Mouse (Mus musculus) megakaryocyte-erythroid progenitor cell, adult 5-6 weeks (primary cell): ENCODE measurements around the gene Pdgfb. TPM values are rescaled to one million over a fixed set of nuclear protein-coding genes. Genes with fewer than 3 reads are reported as not detected.

ENCODE experiments used
- ATAC-seq: replicated peaks from 2 replicates; pipeline ENCODE4 v1.8.0; 2016; ENCODE audit warnings: mild to moderate bottlenecking, inconsistent platforms; ENCODE audit not compliant: severe bottlenecking, poor library complexity, low FRiP score, low TSS enrichment
- total RNA-seq, 2 experiments: library from RNA; stranded (forward) in 1 of 2; stranded (reverse) in 1 of 2; fragments of 200-1000, 215-1000 nt in 1 of 2; fragments of >200 nt in 1 of 2; fragmentation: Nextera tagmentation in 1 of 2; gene quantifications; 2 replicates each; pipeline ENCODE4 v1.2.3; 2014 to 2017

Gene Pdgfb
- total RNA-seq, 2 experiments from 2014 or later, result 0.39 TPM; not detected in 1

DNA sequence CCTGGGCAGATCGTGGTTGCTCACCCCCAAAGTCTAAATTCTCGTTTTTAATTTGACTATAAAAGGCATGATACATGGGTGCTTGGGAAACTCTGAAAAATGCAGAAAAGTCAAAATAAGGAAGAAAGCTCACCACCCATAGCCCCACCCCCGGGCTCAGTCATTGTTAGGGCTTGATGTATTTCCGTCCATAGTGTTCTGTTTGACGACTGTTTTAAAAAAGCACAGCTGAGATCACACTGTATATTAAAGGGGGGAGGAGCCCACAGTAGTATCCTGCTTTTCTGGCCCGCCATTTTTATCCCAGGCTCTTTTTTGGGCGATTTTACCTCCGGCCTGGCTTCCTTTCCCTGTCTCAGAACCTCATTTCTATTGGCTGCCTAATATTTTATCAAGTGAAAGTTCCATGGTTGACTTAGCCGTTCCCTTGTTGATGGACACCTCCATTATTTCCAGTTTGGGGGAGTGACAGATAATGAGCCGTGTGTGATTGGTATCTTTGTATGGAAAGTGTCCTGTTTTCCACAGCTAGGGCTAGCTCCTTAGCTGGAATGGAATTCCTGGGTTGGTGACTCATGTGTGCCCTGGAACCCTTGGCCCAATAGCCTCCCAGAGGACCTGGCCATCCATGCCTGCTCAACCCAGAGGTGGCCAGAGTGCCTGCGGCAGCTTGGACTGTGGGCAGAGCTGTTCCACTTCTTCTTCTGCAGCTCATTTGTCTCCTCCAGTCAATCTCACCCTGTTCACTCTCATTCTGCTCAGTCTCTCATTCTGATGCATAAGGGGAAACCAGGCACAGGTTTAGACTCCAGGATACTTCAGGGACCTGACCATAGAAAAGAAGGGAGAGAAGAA lies 22.7 kb upstream of the Pdgfb start:
- ATAC-seq, result no peak

- no peak for ATAC-seq
These were observed 20.6 kb upstream of the Pdgfb start for GRCm38 (mm10) chr15:80035341-80035885.

GRCm38 (mm10) chr15:80034913-80035312 lies 20.1 kb upstream of the Pdgfb start:
- no peak for ATAC-seq

DNA sequence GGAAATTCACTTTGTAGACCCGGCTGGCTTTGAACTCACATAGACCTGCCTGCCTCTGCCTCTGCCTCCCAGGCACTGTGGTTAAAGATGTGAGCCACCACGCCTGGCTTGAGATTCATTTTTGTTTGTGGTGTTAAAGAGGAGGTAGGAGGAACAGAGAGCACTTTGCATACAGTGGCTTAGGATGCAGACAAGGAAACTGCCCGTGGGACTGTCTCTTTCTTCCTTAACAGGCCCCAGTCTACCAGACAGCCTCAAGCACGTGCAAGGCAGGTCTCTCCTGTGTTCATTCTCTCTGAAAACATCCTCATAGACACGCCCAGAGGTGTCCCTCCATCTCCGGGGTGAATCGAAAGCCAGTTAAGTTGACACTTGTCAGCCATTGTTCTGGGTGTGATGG lies 19.6 kb upstream of the Pdgfb start:
- no peak for ATAC-seq

DNA sequence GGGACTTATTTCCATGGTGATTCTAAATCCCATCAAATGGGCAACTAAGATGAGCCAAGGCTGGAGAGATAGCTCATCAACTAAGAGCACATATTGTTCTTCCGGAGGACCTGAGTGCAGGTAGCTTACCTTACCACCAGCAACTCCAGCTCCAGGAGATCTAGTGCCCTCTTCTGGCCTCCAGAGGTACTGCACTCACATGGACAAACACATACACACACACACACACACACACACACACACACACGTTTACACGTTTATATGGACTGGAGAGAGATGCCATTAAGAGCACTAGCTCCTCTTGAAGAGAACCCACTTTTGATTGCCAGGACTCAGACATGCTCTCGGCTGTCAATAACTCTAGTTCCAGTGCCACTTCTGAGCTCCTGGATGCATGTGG lies 16.4 kb upstream of the Pdgfb start:
- ATAC-seq, result no peak

DNA sequence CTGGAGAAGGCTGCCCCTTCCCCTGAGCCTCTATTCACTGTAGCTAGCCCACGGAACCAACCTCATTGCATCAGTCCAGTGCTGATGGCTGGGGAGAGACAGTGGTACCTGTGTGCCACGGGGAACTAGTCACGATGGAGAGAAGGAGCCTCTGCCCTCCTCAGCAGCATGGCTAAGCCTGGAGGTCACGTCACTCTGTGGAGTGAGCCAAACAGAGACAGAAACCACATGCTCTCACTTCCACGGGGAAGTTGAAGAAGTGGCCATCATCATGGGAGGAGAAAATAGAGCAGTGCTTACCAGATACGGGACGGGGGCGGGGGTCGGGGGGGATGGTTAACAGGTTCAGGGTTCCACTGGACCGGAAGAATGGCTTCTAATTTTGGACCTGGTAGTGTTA lies 15.6 kb upstream of the Pdgfb start:
- ATAC-seq, result no peak

GRCm38 (mm10) chr15:80028862-80029261 lies 14.1 kb upstream of the Pdgfb start:
- ATAC-seq, result no peak

DNA sequence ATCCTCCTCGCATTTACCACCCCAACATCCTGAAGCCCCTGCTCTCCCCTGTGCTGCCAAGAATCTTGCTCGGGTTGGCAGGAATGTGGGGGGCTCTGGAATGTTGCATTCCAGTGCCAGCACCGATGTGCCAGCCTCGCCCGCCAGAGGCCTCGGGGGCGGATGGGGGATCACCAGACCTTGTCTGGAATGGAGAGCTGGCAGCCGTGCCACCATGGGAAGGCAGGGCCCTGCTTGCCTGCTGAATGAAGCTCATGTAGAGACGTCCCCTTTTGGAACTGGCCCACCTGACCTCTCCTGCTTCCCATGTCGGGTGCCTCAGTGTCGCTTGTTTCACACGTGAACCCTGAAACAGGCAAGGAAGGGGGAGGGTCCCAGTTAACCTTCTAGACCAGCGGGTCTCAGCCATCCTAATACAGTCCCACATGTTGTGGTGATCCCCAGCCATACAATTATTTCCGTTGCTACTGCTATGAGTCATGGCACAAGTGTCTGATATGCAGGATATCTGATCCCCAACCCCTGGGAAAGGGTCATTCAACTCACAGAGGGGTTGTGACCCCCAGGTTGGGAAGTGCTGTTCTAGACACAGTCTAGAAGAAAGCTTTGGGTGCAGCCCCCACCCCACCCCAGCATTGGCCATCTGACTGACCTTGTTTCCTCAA lies 12.0 kb upstream of the Pdgfb start:
- ATAC-seq, result no peak

DNA sequence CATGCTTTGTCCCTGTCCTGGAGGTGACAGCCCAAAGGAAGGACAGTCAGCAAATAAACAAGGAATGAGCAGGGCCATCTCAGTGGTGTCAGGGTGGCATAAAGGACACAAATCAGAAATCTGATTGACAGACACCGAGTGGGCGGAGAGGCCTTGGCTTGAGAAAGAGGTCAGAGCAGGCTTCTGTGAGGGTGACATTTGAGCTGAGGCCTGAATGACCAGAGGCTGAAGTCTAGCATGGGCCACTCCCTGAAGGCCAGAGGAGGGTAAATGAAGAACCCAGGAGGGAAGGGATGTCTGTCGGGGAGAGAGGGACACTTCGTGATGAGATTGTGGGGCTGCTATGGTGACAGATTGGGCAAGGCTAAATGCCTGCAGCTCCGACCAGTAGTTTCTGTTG lies 11.3 kb upstream of the Pdgfb start:
- ATAC-seq, result no peak

GRCm38 (mm10) chr15:80025615-80026014 lies 10.8 kb upstream of the Pdgfb start:
- no peak for ATAC-seq

DNA sequence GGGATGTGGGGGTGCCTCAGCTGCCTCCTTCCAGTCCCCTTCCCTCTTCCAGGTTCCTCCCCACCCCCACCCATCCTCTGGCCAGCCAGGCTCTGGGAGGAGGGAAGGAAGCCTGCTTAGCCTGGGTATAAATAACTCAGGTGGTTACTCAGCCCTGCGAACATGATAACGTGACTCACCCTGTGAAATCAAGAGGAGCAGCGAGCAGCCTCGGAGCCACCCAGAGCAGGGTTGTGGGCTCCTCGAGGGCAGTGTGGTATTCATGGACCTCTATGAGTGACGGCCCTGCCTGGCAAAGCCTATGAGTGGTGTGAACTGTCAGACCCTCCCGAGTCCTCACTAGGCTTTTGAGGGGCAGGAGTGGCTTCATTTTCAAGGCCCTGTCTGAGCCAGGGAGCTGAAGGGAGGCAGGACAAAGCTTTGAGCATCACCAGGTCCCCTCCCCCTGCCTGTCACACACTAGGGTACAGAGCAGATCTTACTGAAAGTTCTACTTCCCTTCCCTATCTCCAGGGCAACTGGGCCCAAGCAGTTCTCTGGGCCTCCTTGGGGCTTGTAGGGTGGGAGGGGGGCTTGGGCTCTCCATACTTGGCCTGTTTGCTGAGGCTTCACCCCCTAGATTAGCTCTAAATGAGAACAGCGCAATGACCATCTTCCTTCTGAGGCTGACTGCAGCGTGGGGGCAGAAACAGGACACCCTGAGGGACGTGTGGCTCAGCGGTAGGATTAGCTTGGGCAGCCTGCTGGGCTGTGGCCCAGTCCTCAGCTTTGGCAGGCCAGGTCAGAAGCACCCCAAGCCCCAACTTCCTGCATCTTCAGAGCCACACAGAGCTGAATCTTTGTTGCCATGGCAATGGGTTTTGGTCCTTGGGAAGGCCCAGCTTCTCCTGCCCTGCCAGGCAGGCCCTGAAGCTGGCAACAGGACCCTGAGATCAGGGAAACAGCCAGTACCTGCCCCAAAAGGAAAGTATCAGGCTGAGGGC lies 9.8 kb upstream of the Pdgfb start:
- ATAC-seq, result no peak

DNA sequence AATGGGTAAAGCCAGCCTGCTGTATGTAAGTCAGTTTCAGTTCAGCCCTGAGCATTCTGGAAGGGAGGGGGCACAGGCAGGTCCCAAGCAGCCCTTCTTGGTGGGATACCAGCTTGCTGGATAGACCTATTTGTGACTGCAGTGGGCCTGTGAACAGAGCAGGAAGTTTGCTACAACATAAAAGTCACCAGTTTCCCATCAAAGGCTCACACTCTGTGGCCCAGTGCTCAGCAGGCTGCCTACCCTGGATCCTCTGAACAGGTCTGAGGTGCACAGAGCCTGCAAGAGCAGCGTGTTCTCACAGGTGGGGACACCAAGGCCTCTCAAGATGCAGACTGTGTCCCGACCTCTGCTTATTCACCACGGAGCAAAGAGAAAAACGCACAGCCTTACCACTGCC lies 5.7 kb upstream of the Pdgfb start:
- no peak for ATAC-seq

DNA sequence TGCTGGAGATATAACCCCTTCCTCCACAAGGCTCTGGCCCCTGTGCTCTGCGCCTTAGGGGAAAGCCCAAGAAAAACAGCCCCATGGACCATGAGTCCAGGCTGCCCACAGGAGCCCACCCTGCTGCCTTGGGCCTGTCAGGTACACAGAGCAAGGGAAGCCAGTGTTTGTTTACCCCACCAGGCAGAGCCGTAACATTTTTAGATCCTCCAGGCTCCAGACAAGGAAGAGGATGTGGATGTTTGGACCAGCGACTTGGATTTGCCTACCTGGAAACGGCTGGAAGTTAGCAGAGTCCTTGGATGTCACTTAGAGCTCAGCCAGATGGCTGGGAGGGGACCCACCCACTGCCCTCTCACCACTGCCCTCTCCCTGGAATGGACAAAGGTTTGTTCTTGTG lies 4.8 kb upstream of the Pdgfb start:
- no peak for ATAC-seq

GRCm38 (mm10) chr15:80019220-80019619 lies 4.4 kb upstream of the Pdgfb start:
- ATAC-seq, result no peak

GRCm38 (mm10) chr15:80016563-80017301 lies 2.0 kb upstream of the Pdgfb start:
- ATAC-seq, result no peak

- ATAC-seq, result no peak
These were observed 605 bp upstream of the Pdgfb start for GRCm38 (mm10) chr15:80015211-80015952.

DNA sequence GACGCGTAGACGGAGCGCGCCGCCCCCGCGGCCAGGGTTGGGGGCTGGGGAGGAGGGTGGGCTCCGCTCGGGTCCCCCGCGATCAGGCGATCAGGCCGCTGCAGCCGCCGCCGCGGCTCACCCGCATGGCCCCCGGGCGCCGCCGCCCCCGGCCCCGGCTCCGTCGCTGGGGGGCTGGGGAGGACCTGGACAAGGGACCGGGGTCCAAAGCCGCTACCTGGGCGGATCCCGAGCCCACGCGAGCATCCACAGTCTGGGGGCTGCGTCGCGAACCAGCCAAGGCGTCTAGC lies 801 bp downstream of the Pdgfb start:
- ATAC-seq, result no peak

DNA sequence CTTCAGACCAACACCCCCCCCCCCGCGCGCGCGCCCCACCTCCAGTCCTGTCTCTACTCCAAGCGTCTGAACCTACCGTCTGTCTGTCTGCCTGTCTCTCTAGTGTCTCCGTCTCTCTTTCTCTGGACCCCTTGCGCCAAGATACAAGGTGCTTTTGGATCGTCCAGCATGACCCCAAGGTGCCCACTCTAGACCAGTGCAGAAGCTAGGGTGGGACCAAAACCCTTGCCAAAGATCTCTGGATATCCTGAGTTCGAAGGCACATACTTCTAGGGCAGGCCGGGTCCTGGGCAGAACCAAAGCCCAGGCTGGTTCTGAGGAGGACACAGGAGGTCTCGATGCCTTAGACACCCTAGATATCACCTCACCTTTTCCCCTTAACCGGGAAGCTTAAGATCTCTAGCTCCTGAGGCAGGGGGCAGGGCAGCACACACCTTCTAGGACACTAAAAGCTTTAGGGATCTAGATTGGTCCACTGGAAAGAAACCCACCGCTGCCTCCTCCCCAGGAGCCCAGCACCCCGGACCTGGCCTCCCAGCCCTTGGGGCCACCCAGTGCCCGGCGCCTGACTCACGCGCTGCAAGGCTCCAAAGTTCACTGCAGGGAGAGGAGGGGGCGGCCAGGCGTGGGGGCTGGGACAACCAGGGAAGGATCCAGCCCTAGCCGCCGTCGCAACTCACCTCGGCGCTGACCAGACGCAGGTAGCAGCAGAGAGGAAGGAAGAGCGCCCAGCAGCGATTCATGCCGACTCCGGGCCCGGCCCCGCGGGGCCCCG lies 1.3 kb downstream of the Pdgfb start:
- no peak for ATAC-seq
